Mouse (Mus musculus) midbrain, embryonic 15.5 days (tissue): Measurements from ENCODE around the gene Slc25a16. TPM values are rescaled to one million over a fixed set of nuclear protein-coding genes. Genes with fewer than 3 reads are reported as not detected.

Source experiments
- ATAC-seq: fragments of 200-750 bp; cut with Nextera tagmentation; replicated peaks from 2 replicates; pipeline ENCODE4 v1.8.0; 2017; ENCODE audit warnings: moderate TSS enrichment
- H3K27ac ChIP-seq: fragments of 300-500 bp; sonication (generic); 2 replicates; pipeline ENCODE4 v1.5.1; 2015; ENCODE audit warnings: mild to moderate bottlenecking, inconsistent platforms
- H3K27me3 ChIP-seq: fragments of 300-500 bp; sonication (generic); replicated peaks from 2 replicates; pipeline ENCODE4 v1.6.1; 2015; ENCODE audit warnings: inconsistent platforms
- H3K36me3 ChIP-seq: fragments of 300-500 bp; sonication (generic); replicated peaks from 2 replicates; pipeline ENCODE4 v1.6.1; 2015; ENCODE audit warnings: inconsistent platforms
- H3K4me1 ChIP-seq: fragments of 300-500 bp; sonication (generic); 2 replicates; pipeline ENCODE4 v1.6.1; 2015; ENCODE audit warnings: inconsistent platforms
- H3K4me2 ChIP-seq: fragments of 300-500 bp; sonication (generic); 2 replicates; pipeline ENCODE4 v1.6.1; 2015; ENCODE audit warnings: inconsistent platforms, mild to moderate bottlenecking, moderate library complexity
- H3K4me3 ChIP-seq: fragments of 300-500 bp; sonication (generic); 2 replicates; pipeline ENCODE4 v1.5.1; 2015; ENCODE audit warnings: mild to moderate bottlenecking, inconsistent platforms
- H3K9ac ChIP-seq: fragments of 300-500 bp; sonication (generic); 2 replicates; pipeline ENCODE4 v1.6.1; 2015; ENCODE audit warnings: mild to moderate bottlenecking, inconsistent platforms
- H3K9me3 ChIP-seq: fragments of 300-500 bp; sonication (generic); 2 replicates; pipeline ENCODE4 v1.6.1; 2016; ENCODE audit warnings: inconsistent platforms
- WGBS: fragments of 180-500 bp; shearing (Covaris S2); methylation state at CpG from one replicate; pipeline ENCODE4 v1.1.7; 2015; ENCODE audit warnings: mixed read lengths; 5-methylcytosine and 5-hydroxymethylcytosine counted together
- polyA plus RNA-seq: library from polyadenylated mRNA; unstranded; fragments of >200 nt; fragmentation: Nextera tagmentation; extraction: Ambion mirVana; gene quantifications from 2 replicates; pipeline ENCODE4 v1.2.1, GENCODE M21; 2015

Gene Slc25a16
- polyA plus RNA-seq: 13.9 and 14.3 TPM in 2 replicates

- no peaks in the 10 kb centered on the region for H3K27me3 ChIP-seq
- H3K27ac ChIP-seq: peak within 1 kb of the TSS; percentile 92
- no peaks in the 10 kb centered on the region for H3K9me3 ChIP-seq
- no peaks in the 10 kb centered on the region for H3K36me3 ChIP-seq
- H3K4me2 ChIP-seq: peak within 1 kb of the TSS; percentile 90
- H3K4me1 ChIP-seq: peaks cover 18% of the 10 kb centered on the region
- WGBS: 5% methylated on average over 50 of the region's 50 CpGs
- peak; percentile 99 for ATAC-seq
- peak within 1 kb of the TSS; percentile 94 for H3K4me3 ChIP-seq
- peak within 1 kb of the TSS; percentile 93 for H3K9ac ChIP-seq
These were observed at the start of gene Slc25a16 for GRCm38 (mm10) chr10:62919925-62920765. Gene Slc25a16 (plus strand): TSS chr10:62920633.

GRCm38 (mm10) chr10:62874828-62875227, 45.6 kb upstream of the Slc25a16 start:
- H3K4me1 ChIP-seq: no peaks in the 10 kb centered on the region
- 0 out of 2 replicates have a peak, but pooled peaks cover 4% of the 10 kb centered on the region for H3K36me3 ChIP-seq
- no peak overlapping the region for H3K4me2 ChIP-seq
- no peaks in the 10 kb centered on the region for H3K9me3 ChIP-seq
- H3K4me3 ChIP-seq: no peak overlapping the region
- H3K27me3 ChIP-seq: no peaks in the 10 kb centered on the region
- H3K27ac ChIP-seq: no peak overlapping the region
- WGBS: 75% methylated on average over 4 of the region's 4 CpGs
- H3K9ac ChIP-seq: no peak overlapping the region
- ATAC-seq: no peak

GRCm38 (mm10) chr10:62875565-62875964, 44.9 kb upstream of the Slc25a16 start:
- H3K4me3 ChIP-seq: no peak overlapping the region

GRCm38 (mm10) chr10:62878056-62878455, 42.4 kb upstream of the Slc25a16 start:
- Histone ChIP-seq H3K27ac (no peak overlapping the region), H3K9ac (no peak overlapping the region), H3K4me1 (no peaks in the 10 kb centered on the region), H3K4me2 (no peak overlapping the region), H3K27me3 (no peaks in the 10 kb centered on the region), H3K4me3 (no peak overlapping the region), H3K9me3 (no peaks in the 10 kb centered on the region), H3K36me3 (0 out of 2 replicates have a peak, but pooled peaks cover 4% of the 10 kb centered on the region)
- 87% methylated on average over 13 of the region's 13 CpGs for WGBS
- no peak for ATAC-seq

More at GRCm38 (mm10) chr10:62875565-62875964, 44.9 kb upstream of the Slc25a16 start:
- H3K36me3 ChIP-seq: 0 out of 2 replicates have a peak, but pooled peaks cover 4% of the 10 kb centered on the region
- no peaks in the 10 kb centered on the region for H3K4me1 ChIP-seq
- no peak overlapping the region for H3K4me2 ChIP-seq
- no peak overlapping the region for H3K9ac ChIP-seq
- no peak overlapping the region for H3K27ac ChIP-seq
- H3K27me3 ChIP-seq: no peaks in the 10 kb centered on the region
- 95% methylated on average over 4 of the region's 4 CpGs for WGBS
- ATAC-seq: no peak
- H3K9me3 ChIP-seq: no peaks in the 10 kb centered on the region

GRCm38 (mm10) chr10:62881211-62881610, 39.2 kb upstream of the Slc25a16 start:
- Histone ChIP-seq H3K36me3 (0 out of 2 replicates have a peak, but pooled peaks cover 4% of the 10 kb centered on the region), H3K4me1 (peaks cover 9% of the 10 kb centered on the region), H3K9me3 (no peaks in the 10 kb centered on the region), H3K27me3 (no peaks in the 10 kb centered on the region; the same call in 1 of the 2 replicates), H3K4me3 (no peak overlapping the region), H3K9ac (no peak overlapping the region), H3K4me2 (no peak overlapping the region), H3K27ac (no peak overlapping the region)
- 44% methylated on average over 5 of the region's 5 CpGs for WGBS
- no peak for ATAC-seq

GRCm38 (mm10) chr10:62883933-62884372, 36.5 kb upstream of the Slc25a16 start:
- ATAC-seq: no peak
- Histone ChIP-seq H3K36me3 (0 out of 2 replicates have a peak, but pooled peaks cover 3% of the 10 kb centered on the region), H3K27ac (no peak overlapping the region), H3K9ac (no peak overlapping the region), H3K27me3 (peaks cover 4% of the 10 kb centered on the region), H3K4me1 (peaks cover 22% of the 10 kb centered on the region), H3K4me2 (peak overlapping the region; percentile 26; the same call in 1 of the 2 replicates), H3K9me3 (no peaks in the 10 kb centered on the region), H3K4me3 (no peak overlapping the region)
- WGBS: 5% methylated on average over 9 of the region's 9 CpGs

- Histone ChIP-seq H3K9ac (no peak overlapping the region), H3K36me3 (no peaks in the 10 kb centered on the region), H3K4me2 (peak overlapping the region; percentile 26; the same call in 1 of the 2 replicates), H3K27ac (no peak overlapping the region), H3K4me3 (no peak overlapping the region), H3K9me3 (no peaks in the 10 kb centered on the region), H3K27me3 (peaks cover 4% of the 10 kb centered on the region), H3K4me1 (peaks cover 22% of the 10 kb centered on the region)
- no peak for ATAC-seq
- 61% methylated on average over 1 of the region's 1 CpGs for WGBS
These were observed 35.9 kb upstream of the Slc25a16 start for GRCm38 (mm10) chr10:62884517-62884916.

- peaks cover 22% of the 10 kb centered on the region for H3K4me1 ChIP-seq
- no peaks in the 10 kb centered on the region for H3K9me3 ChIP-seq
- ATAC-seq: no peak
- peaks cover 4% of the 10 kb centered on the region for H3K27me3 ChIP-seq
- H3K4me2 ChIP-seq: peak overlapping the region; percentile 98
- H3K27ac ChIP-seq: no peak overlapping the region
- WGBS: 45% methylated on average over 10 of the region's 10 CpGs
- H3K4me3 ChIP-seq: peak overlapping the region; percentile 56
- no peaks in the 10 kb centered on the region for H3K36me3 ChIP-seq
- no peak overlapping the region for H3K9ac ChIP-seq
These were observed 35.0 kb upstream of the Slc25a16 start for GRCm38 (mm10) chr10:62885460-62885859.

GRCm38 (mm10) chr10:62885969-62886798, 34.2 kb upstream of the Slc25a16 start:
- H3K9ac ChIP-seq: peak overlapping the region; percentile 49
- H3K27me3 ChIP-seq: peaks cover 4% of the 10 kb centered on the region
- no peaks in the 10 kb centered on the region for H3K9me3 ChIP-seq
- H3K4me1 ChIP-seq: peaks cover 22% of the 10 kb centered on the region
- WGBS: under 1% methylated on average over 38 of the region's 38 CpGs
- no peak overlapping the region for H3K27ac ChIP-seq
- H3K36me3 ChIP-seq: no peaks in the 10 kb centered on the region
- peak overlapping the region; percentile 98 for H3K4me2 ChIP-seq
- peak; percentile 45 for ATAC-seq
- H3K4me3 ChIP-seq: peak overlapping the region; percentile 56

- peaks cover 22% of the 10 kb centered on the region for H3K4me1 ChIP-seq
- WGBS: under 1% methylated on average over 55 of the region's 56 CpGs
- peaks cover 4% of the 10 kb centered on the region for H3K27me3 ChIP-seq
- H3K4me2 ChIP-seq: peak overlapping the region; percentile 98
- no peak overlapping the region for H3K27ac ChIP-seq
- H3K4me3 ChIP-seq: peak overlapping the region; percentile 56
- H3K9ac ChIP-seq: peak overlapping the region; percentile 49
- no peaks in the 10 kb centered on the region for H3K36me3 ChIP-seq
- H3K9me3 ChIP-seq: no peaks in the 10 kb centered on the region
- ATAC-seq: peak; percentile 79
These were observed 33.4 kb upstream of the Slc25a16 start for GRCm38 (mm10) chr10:62886799-62887591.

- no peak for ATAC-seq
- Histone ChIP-seq H3K4me1 (peaks cover 15% of the 10 kb centered on the region), H3K9me3 (no peaks in the 10 kb centered on the region), H3K4me2 (no peak overlapping the region), H3K27me3 (peaks cover 4% of the 10 kb centered on the region; the same call in 1 of the 2 replicates), H3K27ac (no peak overlapping the region), H3K9ac (no peak overlapping the region), H3K4me3 (no peak overlapping the region), H3K36me3 (no peaks in the 10 kb centered on the region)
- WGBS: 94% methylated on average over 3 of the region's 3 CpGs
These were observed 29.4 kb upstream of the Slc25a16 start for GRCm38 (mm10) chr10:62891025-62891424.
